Mouse (Mus musculus) C2C12 (cell line): ENCODE measurements around the gene Slc2a13. TPM values are rescaled to one million over a fixed set of nuclear protein-coding genes. Genes with fewer than 3 reads are reported as not detected.

Experiments used
- H3K27me3 ChIP-seq: one replicate; pipeline ENCODE4 v1.6.1; 2011; ENCODE audit not compliant: control insufficient read depth, insufficient read depth, insufficient read length
- H3K36me3 ChIP-seq: one replicate; pipeline ENCODE4 v1.6.1; 2011; ENCODE audit not compliant: control insufficient read depth, insufficient read depth
- H3K4me3 ChIP-seq: one replicate; pipeline ENCODE4 v1.5.1; 2011; ENCODE audit warnings: mild to moderate bottlenecking, control low read depth; ENCODE audit not compliant: poor library complexity, insufficient read depth, severe bottlenecking
- H3K79me2 ChIP-seq: one replicate; pipeline ENCODE4 v1.6.1; 2011; ENCODE audit not compliant: control insufficient read depth, insufficient read depth
- H3K79me3 ChIP-seq: one replicate; pipeline ENCODE4 v1.6.1; 2011; ENCODE audit warnings: low read depth, control low read depth
- H3ac ChIP-seq: one replicate; pipeline ENCODE3; 2011; ENCODE audit warnings: low read depth; ENCODE audit not compliant: control insufficient read depth, insufficient read length
- CEBPB ChIP-seq: IDR thresholded peaks from one replicate; pipeline ENCODE4 v1.6.1; 2011; ENCODE audit warnings: low read depth, mild to moderate bottlenecking, control low read depth, moderate library complexity
- CTCF ChIP-seq: IDR thresholded peaks from one replicate; pipeline ENCODE4 v1.5.1; 2011; ENCODE audit not compliant: control insufficient read depth, insufficient read depth, insufficient read length
- FOSL1 ChIP-seq: IDR thresholded peaks from one replicate; pipeline ENCODE4 v1.8.0; 2011; ENCODE audit warnings: mild to moderate bottlenecking, low read length; ENCODE audit not compliant: poor library complexity, insufficient read depth, severe bottlenecking
- MAX ChIP-seq: IDR thresholded peaks from one replicate; pipeline ENCODE4 v1.6.1; 2011; ENCODE audit warnings: mild to moderate bottlenecking, control low read depth
- MYOD1 ChIP-seq: IDR thresholded peaks from one replicate; pipeline ENCODE4 v1.6.1; 2011; ENCODE audit warnings: low read depth; ENCODE audit not compliant: control insufficient read depth, insufficient read length
- MYOG ChIP-seq: IDR thresholded peaks from one replicate; pipeline ENCODE4 v1.6.1; 2011; ENCODE audit not compliant: control insufficient read depth, insufficient read length; ENCODE audit errors: extremely low read depth
- USF1 ChIP-seq: IDR thresholded peaks from one replicate; pipeline ENCODE4 v1.6.1; 2011; ENCODE audit warnings: low read depth, mild to moderate bottlenecking, control low read depth, moderate library complexity
- polyA plus RNA-seq: library from polyadenylated mRNA; unstranded; fragments of >200 nt; fragmentation: generic; extraction: Trizol; gene quantifications from one replicate; pipeline ENCODE4 v1.2.1, GENCODE M21; 2012; ENCODE audit warnings: missing spikeins

The Slc2a13 gene
- polyA plus RNA-seq, 1 experiment = 0.25 TPM

DNA sequence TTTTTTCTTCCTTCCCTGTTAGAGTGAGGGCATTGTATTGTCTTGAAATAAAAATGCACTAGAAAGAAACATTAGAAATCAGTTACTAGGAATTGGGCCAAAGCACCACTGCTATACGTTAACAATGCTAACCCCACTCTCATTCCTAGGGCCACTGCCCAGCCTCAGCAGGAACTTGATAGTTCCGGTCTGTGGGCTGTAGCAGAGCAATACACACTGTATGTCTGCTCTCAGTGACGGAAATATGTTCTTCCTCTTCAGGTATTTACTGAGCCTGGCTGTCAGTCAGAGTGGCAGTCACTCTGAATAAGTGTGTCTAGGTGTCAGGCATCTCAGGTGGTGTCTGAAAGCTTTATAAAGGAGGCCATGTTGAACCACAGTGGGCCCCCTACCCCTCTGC, 245.3 kb downstream of the Slc2a13 start:
- Histone ChIP-seq H3K79me3 (no peaks in the 10 kb centered on the region), H3K79me2 (no peaks in the 10 kb centered on the region), H3K27me3 (peaks cover 4% of the 10 kb centered on the region), H3K4me3 (no peak overlapping the region), H3ac (no peak overlapping the region), H3K36me3 (no peaks in the 10 kb centered on the region)
- no peak for TF ChIP-seq MYOD1
- no peak for TF ChIP-seq CTCF
- TF ChIP-seq MAX = no peak
- TF ChIP-seq MYOG = no peak
- TF ChIP-seq CEBPB = no peak
- no peak for TF ChIP-seq FOSL1
- TF ChIP-seq USF1 = no peak

DNA sequence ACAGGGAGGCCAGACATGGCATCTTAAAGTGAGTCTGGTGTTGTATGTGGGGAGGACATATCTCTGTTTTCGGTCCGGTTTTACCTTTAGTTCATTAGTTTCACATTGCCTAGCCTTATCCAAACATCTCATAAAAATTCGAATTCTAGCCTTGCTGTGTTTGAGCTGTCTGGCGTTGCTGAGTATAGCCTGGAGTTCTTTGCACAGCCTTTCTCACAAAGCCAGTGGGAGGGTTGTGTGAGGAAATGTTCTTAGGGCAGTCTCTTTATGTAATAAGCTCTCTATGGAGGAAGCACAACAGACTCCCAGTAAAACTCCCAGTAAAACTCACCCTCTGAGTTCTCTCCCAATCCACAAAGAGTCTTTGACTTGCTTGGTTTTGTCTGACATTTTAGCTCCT, 246.0 kb downstream of the Slc2a13 start:
- Histone ChIP-seq H3K4me3 (no peak overlapping the region), H3K36me3 (no peaks in the 10 kb centered on the region), H3ac (no peak overlapping the region), H3K79me2 (no peaks in the 10 kb centered on the region), H3K79me3 (no peaks in the 10 kb centered on the region), H3K27me3 (peaks cover 4% of the 10 kb centered on the region)
- no peak for TF ChIP-seq MYOD1
- TF ChIP-seq MAX = no peak
- no peak for TF ChIP-seq FOSL1
- TF ChIP-seq MYOG = no peak
- no peak for TF ChIP-seq USF1
- no peak for TF ChIP-seq CEBPB
- no peak for TF ChIP-seq CTCF

DNA sequence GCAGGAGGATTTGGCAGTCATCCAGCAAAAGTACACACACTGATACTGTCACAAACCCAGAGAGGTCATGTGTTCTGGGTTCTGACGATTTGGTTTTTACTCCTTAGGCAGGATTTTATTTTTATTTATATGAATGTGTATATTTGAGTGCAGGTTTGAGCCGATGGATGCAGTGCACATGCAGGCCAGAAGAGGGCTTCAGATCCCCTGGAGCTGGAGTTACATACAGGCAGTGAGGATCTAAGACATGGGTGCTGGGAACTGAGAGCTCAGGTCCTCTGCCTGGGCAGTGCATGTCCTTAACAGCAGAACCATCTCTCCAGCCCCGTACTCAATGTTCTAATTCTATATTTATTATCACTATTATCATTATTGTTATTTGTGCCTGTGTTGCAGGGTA, 253.7 kb downstream of the Slc2a13 start:
- no peak overlapping the region for H3ac ChIP-seq
- no peaks in the 10 kb centered on the region for H3K27me3 ChIP-seq
- no peaks in the 10 kb centered on the region for H3K79me3 ChIP-seq
- H3K79me2 ChIP-seq = no peaks in the 10 kb centered on the region
- no peak overlapping the region for H3K4me3 ChIP-seq
- no peaks in the 10 kb centered on the region for H3K36me3 ChIP-seq
- TF ChIP-seq USF1 (no peak), CEBPB (no peak), CTCF (no peak), MYOD1 (no peak), MYOG (no peak), FOSL1 (no peak), MAX (no peak)

DNA sequence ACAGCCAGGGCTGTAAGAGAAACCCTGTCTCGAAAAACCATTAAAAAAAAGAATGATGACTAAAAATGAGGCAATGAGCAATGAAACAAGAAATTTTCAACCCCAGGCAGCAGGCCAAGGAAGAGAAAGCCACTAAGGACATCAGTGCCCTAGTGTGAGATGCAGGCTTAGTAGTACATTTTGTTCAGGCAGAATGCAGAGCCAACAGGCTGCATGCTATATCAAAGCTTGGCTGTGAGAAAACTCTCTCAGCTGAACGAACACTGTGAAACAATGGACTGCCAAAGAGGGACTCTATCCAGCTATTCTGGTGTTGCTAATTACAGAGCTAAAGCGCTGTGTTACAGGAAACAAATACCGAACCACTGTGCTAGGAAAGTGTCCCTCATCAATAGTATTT, 256.1 kb downstream of the Slc2a13 start:
- Histone ChIP-seq H3K27me3 (no peaks in the 10 kb centered on the region), H3K4me3 (no peak overlapping the region)
- TF ChIP-seq FOSL1 = no peak
- no peak for TF ChIP-seq CEBPB
- no peak for TF ChIP-seq MAX
- TF ChIP-seq USF1 = no peak
- no peak for TF ChIP-seq CTCF

GRCm38 (mm10) chr15:91314402-91315318, 258.4 kb downstream of the Slc2a13 start:
- no peaks in the 10 kb centered on the region for H3K27me3 ChIP-seq
- no peak overlapping the region for H3K4me3 ChIP-seq
- H3K79me2 ChIP-seq = no peaks in the 10 kb centered on the region
- no peaks in the 10 kb centered on the region for H3K36me3 ChIP-seq
- H3K79me3 ChIP-seq = no peaks in the 10 kb centered on the region
- TF ChIP-seq CTCF (no peak), FOSL1 (no peak), MYOD1 (no peak), MAX (no peak), MYOG (no peak), USF1 (no peak), CEBPB (no peak)
- H3ac ChIP-seq = no peak overlapping the region

More for the DNA sequence above, 256.1 kb downstream of the Slc2a13 start:
- H3K79me3 ChIP-seq = no peaks in the 10 kb centered on the region
- no peak overlapping the region for H3ac ChIP-seq
- no peaks in the 10 kb centered on the region for H3K79me2 ChIP-seq
- no peaks in the 10 kb centered on the region for H3K36me3 ChIP-seq

DNA sequence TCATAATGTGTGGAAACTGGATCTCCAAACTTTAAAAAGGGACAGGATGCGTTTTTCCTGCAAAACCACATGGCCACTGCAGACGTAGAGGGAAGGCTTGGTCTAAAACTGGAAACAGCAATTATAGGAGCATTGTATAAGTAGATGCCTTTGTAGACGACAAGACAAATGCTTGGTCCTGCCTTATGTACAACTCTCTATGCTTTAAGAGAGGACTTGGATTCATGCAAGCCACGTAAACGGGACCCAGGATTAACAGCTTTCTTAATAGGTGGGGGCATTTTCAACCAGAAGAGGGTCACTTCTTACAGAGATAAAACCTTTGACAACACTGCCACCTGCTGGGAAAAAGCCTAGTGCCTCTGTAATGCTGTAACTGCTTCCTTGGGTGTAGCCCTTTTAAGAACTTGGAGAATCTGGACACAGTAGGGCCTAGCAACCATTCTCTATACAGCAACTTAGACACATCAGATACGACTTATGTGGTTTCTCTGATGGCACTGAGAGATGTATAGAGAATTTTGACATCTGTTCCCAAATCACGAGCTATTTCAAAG, 268.7 kb downstream of the Slc2a13 start:
- no peaks in the 10 kb centered on the region for H3K36me3 ChIP-seq
- H3K79me3 ChIP-seq = no peaks in the 10 kb centered on the region
- H3K79me2 ChIP-seq = no peaks in the 10 kb centered on the region
- no peaks in the 10 kb centered on the region for H3K27me3 ChIP-seq
- no peak overlapping the region for H3ac ChIP-seq
- TF ChIP-seq MYOD1 (no peak), CTCF (peak; percentile 71)
- H3K4me3 ChIP-seq = no peak overlapping the region
